Mouse (Mus musculus) cerebral cortex, adult 2 months (tissue): Measurements from ENCODE around the gene Scgb2b27.

Source experiments
- WGBS: fragments of 180-500 bp; shearing (Covaris S2); methylation state at CpG from one replicate; pipeline ENCODE4 v1.1.7; 2018; 5-methylcytosine and 5-hydroxymethylcytosine counted together

Gene Scgb2b27

GRCm38 (mm10) chr7:34013842-34014241 is at the start of gene Scgb2b27:
TSS of gene Scgb2b27 (minus strand) at chr7:34013942.
- 64% methylated on average over 4 of the region's 4 CpGs for WGBS

- 90% methylated on average over 11 of the region's 11 CpGs for WGBS
Measured at GRCm38 (mm10) chr7:34036076-34036815, 22.5 kb upstream of the Scgb2b27 start.

GRCm38 (mm10) chr7:34034579-34034978 is 20.8 kb upstream of the Scgb2b27 start:
- WGBS = 70% methylated on average over 4 of the region's 4 CpGs

- WGBS = 92% methylated on average over 11 of the region's 11 CpGs
Measured at GRCm38 (mm10) chr7:34030026-34030425, 16.3 kb upstream of the Scgb2b27 start.

- 84% methylated on average over 9 of the region's 9 CpGs for WGBS
Measured at GRCm38 (mm10) chr7:34027202-34027601, 13.5 kb upstream of the Scgb2b27 start.

- 75% methylated on average over 4 of the region's 4 CpGs for WGBS
Measured at GRCm38 (mm10) chr7:34025641-34026040, 11.9 kb upstream of the Scgb2b27 start.

- 75% methylated on average over 1 of the region's 1 CpGs for WGBS
Measured at GRCm38 (mm10) chr7:34021183-34021582, 7.4 kb upstream of the Scgb2b27 start, which contains the start of gene Scgb1b27. TSS of gene Scgb1b27 (plus strand) at chr7:34021483.

- WGBS = 32% methylated on average over 8 of the region's 9 CpGs
Measured at GRCm38 (mm10) chr7:33982281-33982680, 31.5 kb downstream of the Scgb2b27 start.
